Mouse (Mus musculus) C2C12 (cell line): ENCODE results near the gene Mbnl2. TPM values are rescaled to one million over a fixed set of nuclear protein-coding genes. Genes with fewer than 3 reads are reported as not detected.

Experiments used
- H3K27me3 ChIP-seq: one replicate; pipeline ENCODE4 v1.6.1; 2011; ENCODE audit not compliant: control insufficient read depth, insufficient read depth, insufficient read length
- H3K36me3 ChIP-seq: one replicate; pipeline ENCODE4 v1.6.1; 2011; ENCODE audit not compliant: control insufficient read depth, insufficient read depth
- H3K4me3 ChIP-seq: one replicate; pipeline ENCODE4 v1.5.1; 2011; ENCODE audit warnings: mild to moderate bottlenecking, control low read depth; ENCODE audit not compliant: poor library complexity, insufficient read depth, severe bottlenecking
- H3K79me2 ChIP-seq: one replicate; pipeline ENCODE4 v1.6.1; 2011; ENCODE audit not compliant: control insufficient read depth, insufficient read depth
- H3K79me3 ChIP-seq: one replicate; pipeline ENCODE4 v1.6.1; 2011; ENCODE audit warnings: low read depth, control low read depth
- H3ac ChIP-seq: one replicate; pipeline ENCODE3; 2011; ENCODE audit warnings: low read depth; ENCODE audit not compliant: control insufficient read depth, insufficient read length
- CEBPB ChIP-seq: IDR thresholded peaks from one replicate; pipeline ENCODE4 v1.6.1; 2011; ENCODE audit warnings: low read depth, mild to moderate bottlenecking, control low read depth, moderate library complexity
- CTCF ChIP-seq: IDR thresholded peaks from one replicate; pipeline ENCODE4 v1.5.1; 2011; ENCODE audit not compliant: control insufficient read depth, insufficient read depth, insufficient read length
- FOSL1 ChIP-seq: IDR thresholded peaks from one replicate; pipeline ENCODE4 v1.8.0; 2011; ENCODE audit warnings: mild to moderate bottlenecking, low read length; ENCODE audit not compliant: poor library complexity, insufficient read depth, severe bottlenecking
- MAX ChIP-seq: IDR thresholded peaks from one replicate; pipeline ENCODE4 v1.6.1; 2011; ENCODE audit warnings: mild to moderate bottlenecking, control low read depth
- MYOD1 ChIP-seq: IDR thresholded peaks from one replicate; pipeline ENCODE4 v1.6.1; 2011; ENCODE audit warnings: low read depth; ENCODE audit not compliant: control insufficient read depth, insufficient read length
- MYOG ChIP-seq: IDR thresholded peaks from one replicate; pipeline ENCODE4 v1.6.1; 2011; ENCODE audit not compliant: control insufficient read depth, insufficient read length; ENCODE audit errors: extremely low read depth
- USF1 ChIP-seq: IDR thresholded peaks from one replicate; pipeline ENCODE4 v1.6.1; 2011; ENCODE audit warnings: low read depth, mild to moderate bottlenecking, control low read depth, moderate library complexity
- polyA plus RNA-seq: library from polyadenylated mRNA; unstranded; fragments of >200 nt; fragmentation: generic; extraction: Trizol; gene quantifications from one replicate; pipeline ENCODE4 v1.2.1, GENCODE M21; 2012; ENCODE audit warnings: missing spikeins

Gene Mbnl2
- polyA plus RNA-seq, 1 experiment: 42.1 TPM

GRCm38 (mm10) chr14:120363090-120363818 lies 87.8 kb downstream of the Mbnl2 start:
- Histone ChIP-seq H3ac (no peak overlapping the region), H3K4me3 (no peak overlapping the region), H3K79me2 (peaks cover 96% of the 10 kb centered on the region), H3K79me3 (peaks cover 92% of the 10 kb centered on the region), H3K27me3 (no peaks in the 10 kb centered on the region), H3K36me3 (peaks cover 61% of the 10 kb centered on the region)
- TF ChIP-seq MYOD1: no peak
- TF ChIP-seq FOSL1: no peak
- TF ChIP-seq CTCF: no peak
- TF ChIP-seq MYOG: no peak
- no peak for TF ChIP-seq CEBPB
- no peak for TF ChIP-seq USF1

GRCm38 (mm10) chr14:120365088-120365487 lies 89.6 kb downstream of the Mbnl2 start:
- Histone ChIP-seq H3ac (no peak overlapping the region), H3K79me3 (peaks cover 91% of the 10 kb centered on the region), H3K4me3 (no peak overlapping the region), H3K36me3 (peaks cover 43% of the 10 kb centered on the region), H3K27me3 (no peaks in the 10 kb centered on the region), H3K79me2 (peaks cover 96% of the 10 kb centered on the region)
- TF ChIP-seq MYOG: no peak
- TF ChIP-seq USF1: no peak
- no peak for TF ChIP-seq MYOD1
- TF ChIP-seq CEBPB: no peak
- TF ChIP-seq MAX: no peak
- no peak for TF ChIP-seq FOSL1

- Histone ChIP-seq H3ac (no peak overlapping the region), H3K79me3 (peaks cover 93% of the 10 kb centered on the region), H3K4me3 (no peak overlapping the region), H3K79me2 (peaks cover 99% of the 10 kb centered on the region), H3K36me3 (peaks cover 32% of the 10 kb centered on the region), H3K27me3 (no peaks in the 10 kb centered on the region)
- TF ChIP-seq FOSL1 (no peak), CTCF (no peak), MYOD1 (no peak), USF1 (no peak), CEBPB (no peak), MYOG (no peak), MAX (no peak)
These were observed 91.5 kb downstream of the Mbnl2 start for GRCm38 (mm10) chr14:120366962-120367361.

- Histone ChIP-seq H3K27me3 (no peaks in the 10 kb centered on the region), H3K79me3 (peaks cover 95% of the 10 kb centered on the region), H3K79me2 (peaks cover 100% of the 10 kb centered on the region), H3K36me3 (peaks cover 32% of the 10 kb centered on the region), H3ac (no peak overlapping the region), H3K4me3 (no peak overlapping the region)
- TF ChIP-seq USF1 (no peak), MAX (no peak), MYOG (no peak), FOSL1 (no peak), CEBPB (no peak), CTCF (no peak), MYOD1 (no peak)
These were observed 92.1 kb downstream of the Mbnl2 start for GRCm38 (mm10) chr14:120367589-120367988.

GRCm38 (mm10) chr14:120368456-120368855 lies 93.0 kb downstream of the Mbnl2 start:
- Histone ChIP-seq H3K79me2 (peaks cover 100% of the 10 kb centered on the region), H3K4me3 (no peak overlapping the region), H3K27me3 (no peaks in the 10 kb centered on the region), H3ac (no peak overlapping the region), H3K79me3 (peaks cover 92% of the 10 kb centered on the region), H3K36me3 (peaks cover 28% of the 10 kb centered on the region)
- TF ChIP-seq MYOG: no peak

GRCm38 (mm10) chr14:120368914-120369391 lies 93.5 kb downstream of the Mbnl2 start:
- Histone ChIP-seq H3K79me2 (peaks cover 100% of the 10 kb centered on the region), H3K4me3 (no peak overlapping the region), H3K79me3 (peaks cover 92% of the 10 kb centered on the region), H3K36me3 (peaks cover 23% of the 10 kb centered on the region), H3K27me3 (no peaks in the 10 kb centered on the region), H3ac (no peak overlapping the region)
- no peak for TF ChIP-seq MYOG
- TF ChIP-seq CEBPB: no peak
- no peak for TF ChIP-seq FOSL1
- no peak for TF ChIP-seq MYOD1
- no peak for TF ChIP-seq CTCF
- no peak for TF ChIP-seq USF1
- TF ChIP-seq MAX: no peak
